Mouse (Mus musculus) intestine, embryonic 16.5 days (tissue): ENCODE results near the gene Esrra. TPM values are rescaled to one million over a fixed set of nuclear protein-coding genes. Genes with fewer than 3 reads are reported as not detected.

Experiments
- ATAC-seq: fragments of 200-750 bp; cut with Nextera tagmentation; 2 replicates; pipeline ENCODE4 v1.8.0; 2017; ENCODE audit warnings: moderate TSS enrichment, moderate library complexity
- H3K27ac ChIP-seq: fragments of 300-500 bp; sonication (generic); 2 replicates; pipeline ENCODE4 v1.5.1; 2014; ENCODE audit warnings: mild to moderate bottlenecking, low read length
- H3K27me3 ChIP-seq: fragments of 300-500 bp; sonication (generic); replicated peaks from 2 replicates; pipeline ENCODE4 v1.6.1; 2014; ENCODE audit warnings: low read length, control low read depth, mixed read lengths; ENCODE audit not compliant: control insufficient read depth, insufficient read depth
- H3K36me3 ChIP-seq: fragments of 300-500 bp; sonication (generic); 2 replicates; pipeline ENCODE4 v1.6.1; 2014; ENCODE audit warnings: low read length, control low read depth; ENCODE audit not compliant: control insufficient read depth, insufficient read depth
- H3K4me1 ChIP-seq: fragments of 300-500 bp; sonication (generic); 2 replicates; pipeline ENCODE4 v1.6.1; 2014; ENCODE audit warnings: low read length, control low read depth, mixed read lengths; ENCODE audit not compliant: control insufficient read depth, insufficient read depth
- H3K4me2 ChIP-seq: fragments of 300-500 bp; sonication (generic); 2 replicates; pipeline ENCODE4 v1.6.1; 2014; ENCODE audit warnings: low read depth, low read length, control low read depth
- H3K4me3 ChIP-seq: fragments of 300-500 bp; sonication (generic); 2 replicates; pipeline ENCODE4 v1.5.1; 2014; ENCODE audit warnings: mild to moderate bottlenecking, low read length
- H3K9ac ChIP-seq: fragments of 300-500 bp; sonication (generic); 2 replicates; pipeline ENCODE4 v1.6.1; 2014; ENCODE audit warnings: low read depth, low read length
- H3K9me3 ChIP-seq: fragments of 300-500 bp; sonication (generic); 2 replicates; pipeline ENCODE4 v1.6.1; 2016; ENCODE audit warnings: low read length, control low read depth; ENCODE audit not compliant: control insufficient read depth
- WGBS: fragments of 180-500 bp; shearing (Covaris S2); extraction: QIAGEN DNeasy Blood & Tissue Kit; methylation state at CpG from one replicate; pipeline ENCODE4 v1.1.7; 2014; 5-methylcytosine and 5-hydroxymethylcytosine counted together
- polyA plus RNA-seq: library from polyadenylated mRNA; unstranded; fragments of >200 nt; fragmentation: Nextera tagmentation; extraction: Ambion mirVana; gene quantifications from 2 replicates; pipeline ENCODE4 v1.2.1, GENCODE M21; 2015

The Esrra gene
- polyA plus RNA-seq, 1 experiment from 2014 or later, result 41.7 TPM

DNA sequence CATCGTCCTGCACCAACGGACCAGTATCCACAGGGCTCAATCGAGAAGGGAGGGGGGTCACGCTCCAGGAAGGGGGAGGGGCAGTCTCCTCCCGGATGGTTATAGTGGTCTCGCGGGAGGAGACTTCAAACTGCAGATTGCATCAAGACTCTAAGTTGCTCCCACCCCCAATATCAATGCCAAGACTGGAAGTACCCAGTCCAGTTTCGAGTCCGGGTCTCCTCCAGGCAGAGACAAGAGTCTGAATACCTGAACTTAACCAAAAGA, 3.6 kb upstream of the Esrra start, which contains the start of gene Catsperz:
Gene Catsperz (minus strand): TSS at position 74 of the 267 bp plus-strand sequence.
- Histone ChIP-seq H3K4me2 (peak within 1 kb of the TSS; percentile 56), H3K4me3 (peak within 1 kb of the TSS; percentile 31), H3K4me1 (peaks cover 24% of the 10 kb centered on the region), H3K36me3 (no peaks in the 10 kb centered on the region), H3K27ac (no peak within 1 kb of the TSS), H3K9ac (peak within 1 kb of the TSS; percentile 32), H3K9me3 (no peaks in the 10 kb centered on the region), H3K27me3 (peaks cover 42% of the 10 kb centered on the region)
- WGBS, result 3% methylated on average over 9 of the region's 9 CpGs
- ATAC-seq, result no peak

DNA sequence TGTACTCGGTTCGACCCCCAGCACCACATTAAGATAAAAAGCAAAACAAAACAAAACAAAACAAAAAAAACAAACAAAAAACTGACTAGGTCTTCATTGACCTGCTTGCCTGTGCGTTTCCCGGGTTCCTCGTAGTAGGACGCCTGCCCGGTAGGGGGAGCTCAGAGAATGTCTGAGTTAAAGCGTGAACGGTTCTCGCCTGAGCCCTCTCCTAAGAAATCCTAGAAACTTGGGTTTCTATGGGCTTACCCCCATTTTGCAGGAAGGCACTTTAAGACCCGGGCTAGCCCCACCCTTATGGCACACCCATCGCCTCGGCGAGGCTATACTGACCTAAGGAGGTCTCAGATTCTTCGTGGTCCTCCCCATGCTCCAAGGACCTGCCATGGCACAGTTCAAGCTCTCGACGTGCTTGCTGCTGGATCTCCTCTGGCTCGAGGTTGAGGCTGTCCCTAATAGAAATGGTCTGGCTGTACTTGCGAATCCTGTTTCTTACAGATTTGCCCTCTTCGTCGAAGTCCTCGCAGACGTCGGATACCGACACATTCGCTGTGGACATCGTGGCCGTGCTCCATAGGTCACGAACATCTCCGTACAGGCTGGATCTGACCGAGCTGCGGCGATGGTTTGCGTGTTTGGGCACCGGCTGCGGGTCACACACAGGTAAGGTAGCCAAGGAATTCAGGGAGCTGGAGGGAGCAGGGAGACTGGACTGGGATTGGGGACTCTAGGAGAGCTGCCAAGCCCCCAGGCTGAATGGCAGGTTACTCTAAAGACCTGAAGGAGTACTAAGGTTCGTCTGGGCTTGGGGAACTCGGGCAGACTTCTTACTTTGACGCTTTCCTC, 3.1 kb upstream of the Esrra start:
- ATAC-seq, result no peak
- Histone ChIP-seq H3K4me2 (peak overlapping the region; percentile 56), H3K36me3 (no peaks in the 10 kb centered on the region), H3K9me3 (no peaks in the 10 kb centered on the region), H3K9ac (peak overlapping the region; percentile 32), H3K4me3 (peak overlapping the region; percentile 31), H3K27me3 (peaks cover 42% of the 10 kb centered on the region), H3K4me1 (peaks cover 30% of the 10 kb centered on the region), H3K27ac (no peak overlapping the region)
- WGBS, result 3% methylated on average over 39 of the region's 39 CpGs

DNA sequence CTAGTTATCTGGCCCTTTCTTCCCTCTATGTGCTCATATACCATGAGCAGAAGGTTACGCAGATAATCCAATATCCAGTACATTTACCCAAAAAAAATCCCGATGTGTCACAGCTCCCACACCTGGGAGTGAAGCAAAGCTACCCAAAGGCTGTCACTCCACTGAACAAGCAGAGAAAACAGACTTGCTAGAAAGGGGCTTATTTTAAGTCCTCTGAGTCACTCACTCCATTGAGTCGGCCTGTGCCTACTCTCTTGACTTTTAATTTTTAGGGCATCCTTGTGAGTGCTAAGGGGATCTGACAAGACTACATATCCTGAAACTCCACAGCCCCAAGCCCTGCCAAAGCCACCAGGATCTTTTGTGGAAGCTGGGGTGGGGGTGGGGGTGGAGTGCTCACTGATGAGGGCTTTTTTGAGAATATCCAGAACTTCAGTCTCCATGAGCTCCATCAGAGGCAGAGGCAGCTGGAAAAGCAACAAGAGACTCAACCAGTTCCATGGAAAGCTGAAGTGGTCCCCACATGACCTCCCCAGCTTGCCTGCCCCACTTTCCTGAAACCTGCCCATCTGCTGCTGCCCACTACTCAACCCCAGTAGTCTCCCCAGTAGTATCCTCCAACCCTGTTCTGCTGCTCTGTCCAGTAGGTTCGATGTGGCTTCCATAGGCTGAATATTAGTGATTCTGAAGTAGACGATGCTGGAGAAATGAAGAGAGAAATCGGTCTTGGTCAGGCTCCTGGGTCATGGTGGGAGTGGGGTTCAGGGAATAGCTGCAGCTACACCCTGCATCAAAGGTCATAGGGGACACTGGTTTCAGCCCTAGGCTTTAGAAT, 1.5 kb upstream of the Esrra start:
- Histone ChIP-seq H3K9ac (peak overlapping the region; percentile 66), H3K4me3 (peak overlapping the region; percentile 86; the same call in 1 of the 2 replicates), H3K4me2 (peak overlapping the region; percentile 77), H3K27me3 (peaks cover 42% of the 10 kb centered on the region), H3K9me3 (no peaks in the 10 kb centered on the region), H3K36me3 (no peaks in the 10 kb centered on the region), H3K4me1 (peaks cover 30% of the 10 kb centered on the region), H3K27ac (no peak overlapping the region)
- WGBS, result 68% methylated on average over 6 of the region's 6 CpGs
- ATAC-seq, result no peak

DNA sequence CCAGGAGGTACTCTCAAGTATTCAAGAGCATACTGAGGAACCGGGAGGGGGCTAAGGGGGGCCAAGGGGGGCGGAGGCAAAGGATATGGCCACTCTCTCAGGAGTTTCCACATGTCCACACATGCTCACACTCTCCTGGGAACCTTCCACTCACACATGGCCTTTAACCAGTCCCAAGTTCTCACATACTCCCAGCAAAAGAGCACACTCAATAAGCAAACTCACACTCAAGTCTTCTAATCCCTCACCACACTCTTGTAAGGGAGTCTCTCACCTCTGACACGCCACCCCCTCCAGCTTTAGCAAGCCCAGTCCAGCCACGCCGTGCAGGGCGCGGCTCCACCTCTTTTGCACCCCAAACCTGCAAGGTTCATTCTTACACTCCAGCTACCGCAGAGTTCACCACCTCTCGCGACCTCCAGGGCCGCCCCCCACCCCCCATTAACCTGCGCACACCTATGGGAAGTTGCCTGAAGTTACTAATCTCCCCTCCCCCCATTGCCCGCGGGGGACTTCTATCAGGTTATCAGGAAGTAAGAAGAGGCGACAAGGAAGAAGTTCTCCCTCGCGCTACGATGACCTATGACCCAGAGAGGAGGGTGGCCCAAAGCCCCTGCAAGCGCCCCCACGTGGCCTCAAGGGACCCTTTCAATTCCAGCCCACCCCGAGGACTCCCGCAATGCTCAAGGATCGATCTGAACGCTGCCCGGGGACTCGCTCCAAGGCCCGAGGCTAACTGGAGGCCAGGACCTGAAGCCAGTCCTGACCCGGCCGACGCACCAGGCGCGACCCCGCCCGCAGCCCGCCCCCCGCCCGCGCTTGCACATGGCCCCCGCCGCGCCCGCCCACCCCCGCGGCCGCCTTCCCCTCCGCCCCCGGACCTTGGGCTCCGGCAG, 624 bp downstream of the Esrra start:
- H3K9ac ChIP-seq, result peak overlapping the region; percentile 90
- peaks cover 22% of the 10 kb centered on the region; the same call in 1 of the 2 replicates for H3K27me3 ChIP-seq
- H3K4me3 ChIP-seq, result peak overlapping the region; percentile 86
- H3K36me3 ChIP-seq, result 0 out of 2 replicates have a peak, but pooled peaks cover 2% of the 10 kb centered on the region
- no peaks in the 10 kb centered on the region for H3K9me3 ChIP-seq
- peak overlapping the region; percentile 98 for H3K27ac ChIP-seq
- H3K4me1 ChIP-seq, result peaks cover 35% of the 10 kb centered on the region
- under 1% methylated on average over 34 of the region's 48 CpGs for WGBS
- peak overlapping the region; percentile 85 for H3K4me2 ChIP-seq
- ATAC-seq, result peak; percentile 3; the same call in 1 of the 2 replicates

DNA sequence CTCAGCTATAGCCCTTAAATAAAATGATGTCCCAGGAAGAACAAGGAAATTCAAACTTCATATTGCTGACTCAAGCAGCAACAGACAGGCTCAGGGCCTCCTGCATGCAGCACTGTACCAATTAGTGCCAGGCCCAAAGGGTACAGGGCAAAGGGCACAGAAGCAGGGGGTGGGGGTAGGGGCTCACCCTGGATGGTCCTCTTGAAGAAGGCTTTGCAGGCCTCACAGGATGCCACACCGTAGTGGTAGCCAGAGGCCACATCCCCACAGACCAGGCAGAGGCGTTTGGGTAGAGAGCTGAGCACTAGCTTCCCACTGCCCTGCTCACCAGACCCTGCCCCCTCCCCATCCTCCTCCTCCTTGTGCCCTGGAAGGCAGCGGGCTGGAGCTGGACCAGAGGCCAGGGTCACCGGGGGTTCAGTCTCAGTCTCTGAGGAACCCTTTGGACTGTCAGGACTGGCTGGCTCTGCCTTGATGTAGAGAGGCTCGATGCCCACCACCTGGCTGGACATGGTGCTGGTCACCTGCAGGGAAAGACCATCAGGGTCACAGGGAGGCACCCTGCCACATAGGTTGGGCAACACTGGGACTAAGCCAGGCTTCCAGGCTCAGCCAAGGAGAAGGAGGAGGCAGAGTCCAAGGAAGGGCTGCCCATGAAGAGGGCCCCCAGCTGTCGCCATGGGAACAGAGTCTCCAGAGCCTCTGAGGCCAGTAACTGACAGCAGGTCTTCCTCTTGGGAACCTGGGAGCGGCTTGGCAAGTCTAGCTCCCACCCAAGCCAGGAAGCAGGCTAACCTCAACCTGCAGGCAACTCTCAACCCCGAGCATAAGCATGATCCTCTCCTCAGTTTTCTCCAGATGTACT, 1.5 kb downstream of the Esrra start:
- H3K4me2 ChIP-seq, result peak overlapping the region; percentile 85
- peak overlapping the region; percentile 98 for H3K27ac ChIP-seq
- peak overlapping the region; percentile 90 for H3K9ac ChIP-seq
- peak overlapping the region; percentile 86 for H3K4me3 ChIP-seq
- 32% methylated on average over 8 of the region's 8 CpGs for WGBS
- H3K9me3 ChIP-seq, result no peaks in the 10 kb centered on the region
- H3K4me1 ChIP-seq, result peaks cover 29% of the 10 kb centered on the region
- H3K36me3 ChIP-seq, result 0 out of 2 replicates have a peak, but pooled peaks cover 2% of the 10 kb centered on the region
- ATAC-seq, result peak; percentile 56
- H3K27me3 ChIP-seq, result peaks cover 13% of the 10 kb centered on the region; the same call in 1 of the 2 replicates

DNA sequence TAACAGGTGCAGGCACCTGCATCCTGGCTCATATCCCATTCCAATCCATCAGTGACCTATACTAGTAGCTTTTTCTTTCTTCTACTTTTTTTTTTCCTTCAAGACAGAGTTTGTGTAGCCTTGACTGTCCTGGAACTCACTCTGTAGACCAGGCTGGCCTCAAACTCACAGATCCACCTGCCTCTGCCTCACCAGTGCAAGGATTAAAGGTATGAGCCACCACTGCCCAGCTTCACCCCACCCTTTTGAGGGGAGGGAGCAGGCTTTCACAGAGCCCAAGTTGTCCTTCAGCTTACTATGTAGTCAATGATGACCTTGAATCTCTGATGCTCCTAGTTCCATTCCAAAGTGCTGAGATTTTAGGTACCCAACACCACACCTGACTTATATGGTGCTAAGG, 2.2 kb downstream of the Esrra start:
- H3K36me3 ChIP-seq, result 0 out of 2 replicates have a peak, but pooled peaks cover 2% of the 10 kb centered on the region
- H3K27me3 ChIP-seq, result peaks cover 7% of the 10 kb centered on the region; the same call in 1 of the 2 replicates
- H3K4me1 ChIP-seq, result peaks cover 22% of the 10 kb centered on the region
- peak overlapping the region; percentile 90 for H3K9ac ChIP-seq
- H3K4me2 ChIP-seq, result peak overlapping the region; percentile 85
- peak overlapping the region; percentile 98 for H3K27ac ChIP-seq
- H3K9me3 ChIP-seq, result no peaks in the 10 kb centered on the region
- H3K4me3 ChIP-seq, result peak overlapping the region; percentile 86
- ATAC-seq, result no peak

DNA sequence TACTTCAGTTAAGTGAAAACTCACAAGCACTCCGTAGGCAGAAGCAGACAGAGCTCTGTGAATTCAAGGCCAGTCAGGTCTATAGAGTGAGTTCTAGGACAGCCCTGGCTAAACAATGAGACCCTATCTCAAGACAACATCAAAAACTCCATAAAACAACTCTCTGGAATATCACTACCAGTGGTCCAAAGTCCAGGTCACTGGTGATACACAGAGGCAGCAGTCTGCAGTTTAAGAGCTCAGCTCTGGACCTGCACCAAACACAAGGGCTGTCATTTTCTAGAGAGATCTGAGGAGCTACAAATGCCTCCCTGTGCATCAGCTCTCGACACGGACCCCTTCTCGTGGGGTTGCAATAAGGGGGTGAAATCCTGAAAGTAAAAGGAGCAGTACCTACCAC, 3.3 kb downstream of the Esrra start:
- WGBS, result 65% methylated on average over 4 of the region's 4 CpGs
- H3K27ac ChIP-seq, result peak overlapping the region; percentile 62; the same call in 1 of the 2 replicates
- H3K4me3 ChIP-seq, result no peak overlapping the region

DNA sequence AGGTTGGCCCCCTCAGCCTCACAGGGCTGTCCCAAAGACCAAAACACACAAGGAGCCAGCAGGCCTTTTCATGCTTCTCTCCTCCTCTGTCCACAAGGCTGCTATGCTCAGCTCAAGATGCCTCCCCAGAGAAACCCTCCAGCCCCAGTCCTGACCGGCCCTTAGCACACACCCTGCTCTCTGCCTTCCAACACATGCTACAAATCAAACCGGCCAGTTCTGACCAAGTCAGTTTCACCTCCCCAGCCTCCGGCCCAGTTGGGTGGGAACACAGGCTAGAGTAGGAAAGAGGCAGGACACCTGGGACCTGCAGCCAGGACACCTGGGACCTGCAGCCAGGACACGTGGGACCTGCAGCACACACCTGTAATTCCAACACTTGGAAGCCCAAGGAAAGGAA, 5.1 kb downstream of the Esrra start:
- WGBS, result 83% methylated on average over 4 of the region's 4 CpGs
- ATAC-seq, result no peak
- Histone ChIP-seq H3K27me3 (no peaks in the 10 kb centered on the region), H3K4me3 (no peak overlapping the region), H3K9ac (no peak overlapping the region), H3K9me3 (no peaks in the 10 kb centered on the region), H3K36me3 (peaks cover 21% of the 10 kb centered on the region), H3K4me1 (peaks cover 21% of the 10 kb centered on the region), H3K4me2 (no peak overlapping the region), H3K27ac (no peak overlapping the region)

More for the DNA sequence above, 3.3 kb downstream of the Esrra start:
- peaks cover under 1% of the 10 kb centered on the region; the same call in 1 of the 2 replicates for H3K27me3 ChIP-seq
- ATAC-seq, result no peak
- peaks cover 3% of the 10 kb centered on the region for H3K36me3 ChIP-seq
- H3K9me3 ChIP-seq, result no peaks in the 10 kb centered on the region
- H3K4me1 ChIP-seq, result peaks cover 22% of the 10 kb centered on the region
- no peak overlapping the region for H3K9ac ChIP-seq
- 0 out of 2 replicates have a peak overlapping the region, but pooled peaks have one; percentile 4 for H3K4me2 ChIP-seq
